Mouse (Mus musculus) erythroblast, embryonic 14.5 days (primary cell): ENCODE data around the gene Cdkn1a.

ENCODE experiments used
- GATA1 ChIP-seq: IDR thresholded peaks from 2 replicates; pipeline ENCODE4 v1.6.1; 2012; ENCODE audit warnings: low read length, inconsistent platforms, mixed read lengths
- TAL1 ChIP-seq: IDR thresholded peaks from 3 replicates; pipeline ENCODE4 v1.6.1; 2012; ENCODE audit warnings: low read length, inconsistent platforms, mixed read lengths

- TF ChIP-seq GATA1 = no peak
- TF ChIP-seq TAL1 = no peak
These were observed 36.9 kb upstream of the Cdkn1a start for GRCm38 (mm10) chr17:29053841-29054240.
